Mouse (Mus musculus) cerebellum, adult 2 months (tissue): ENCODE measurements at regions not wholly inside any gene's neighbourhood (a gene's known extent, or its start where the extent isn't known, plus 50 kb on each side); places are given as distances from the start of the nearest gene placed in this dataset.
A peak's percentile ranks its signal among the peaks of the same experiment; 100 is the strongest.

Experiments used
- CTCF ChIP-seq: fragments of 200-500 bp; IDR thresholded peaks from 2 replicates; pipeline ENCODE4 v1.5.1; 2011; ENCODE audit warnings: low read depth, mild to moderate bottlenecking, control low read depth, low read length, moderate library complexity, borderline replicate concordance; ENCODE audit not compliant: insufficient read depth
- POLR2A ChIP-seq: fragments of 200-500 bp; IDR thresholded peaks from 2 replicates; pipeline ENCODE4 v1.6.1; 2011; ENCODE audit warnings: low read length, control low read depth, borderline replicate concordance; ENCODE audit not compliant: insufficient read depth

DNA sequence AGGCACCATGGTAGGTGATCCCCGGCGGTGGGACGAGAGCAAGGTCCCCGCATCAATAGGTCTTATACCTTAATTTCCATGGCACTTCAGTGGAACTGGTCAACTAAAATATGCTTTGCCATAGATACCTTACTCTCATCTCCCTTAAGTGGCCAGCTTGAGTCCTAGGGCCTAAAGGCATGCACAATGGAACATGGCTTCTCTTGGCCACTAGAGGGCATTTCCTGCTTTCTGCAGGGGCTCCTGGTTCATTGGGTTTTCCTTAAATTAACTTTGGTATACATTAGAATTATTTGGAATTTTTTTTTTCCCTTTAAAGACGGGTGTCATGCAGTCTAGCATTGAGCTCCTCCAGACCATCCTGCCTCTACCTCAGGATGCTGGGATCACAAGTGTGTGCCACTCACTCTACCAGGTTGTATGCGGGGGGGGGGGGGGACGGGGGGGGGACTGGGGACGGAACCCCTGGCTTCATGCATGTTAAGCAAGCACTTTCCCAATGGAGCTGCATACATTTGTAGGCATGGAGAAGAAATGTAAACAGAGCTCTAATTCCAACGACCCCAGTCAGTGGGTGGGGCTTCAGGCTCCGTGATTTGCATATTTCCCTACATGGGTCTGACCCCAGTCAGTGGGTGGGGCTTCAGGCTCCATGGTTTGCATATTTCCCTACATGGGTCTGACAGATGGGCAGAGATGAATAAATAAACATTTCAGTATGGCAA lies 113.4 kb upstream of the Cpm start:
- TF ChIP-seq CTCF, result peak; percentile 51; the same call in 1 of the 2 replicates
- TF ChIP-seq POLR2A, result no peak
